Mouse (Mus musculus) skeletal muscle tissue, adult 2 months (tissue): ENCODE measurements at regions not wholly inside any gene's neighbourhood (a gene's known extent, or its start where the extent isn't known, plus 50 kb on each side); places are given as distances from the start of the nearest gene placed in this dataset.
"Not testable (repeated sequence)": the region's sequence is repeated elsewhere in the genome, so short reads cannot be mapped to it uniquely, and the experiment has no call there.

Source experiments
- DNase-seq: peaks from one replicate; pipeline ENCODE4 v3.0.0-alpha.2; 2012; ENCODE audit warnings: low read depth, low spot score

GRCm38 (mm10) chr12:18606126-18606525 is 91.8 kb downstream of the 5730507C01Rik start:
- DNase-seq: not testable (repeated sequence)

- peak; percentile 36 for DNase-seq
These were observed 95.5 kb downstream of the 5730507C01Rik start for GRCm38 (mm10) chr12:18609835-18610234.

GRCm38 (mm10) chr12:18610581-18610980 is 96.3 kb downstream of the 5730507C01Rik start:
- not testable (repeated sequence) for DNase-seq
